Mouse (Mus musculus) midbrain, embryonic 13.5 days (tissue): ENCODE measurements around the gene Ncf1. TPM values are rescaled to one million over a fixed set of nuclear protein-coding genes. Genes with fewer than 3 reads are reported as not detected.

Experiments
- ATAC-seq: fragments of 200-750 bp; cut with Nextera tagmentation; 2 replicates; pipeline ENCODE4 v1.8.0; 2017; ENCODE audit warnings: mild to moderate bottlenecking, moderate TSS enrichment, moderate library complexity
- H3K27ac ChIP-seq: fragments of 300-500 bp; sonication (generic); 2 replicates; pipeline ENCODE4 v1.5.1; 2015; ENCODE audit warnings: inconsistent platforms, mild to moderate bottlenecking, moderate library complexity
- H3K27me3 ChIP-seq: fragments of 300-500 bp; sonication (generic); 2 replicates; pipeline ENCODE4 v1.6.1; 2015; ENCODE audit warnings: mild to moderate bottlenecking, inconsistent platforms
- H3K36me3 ChIP-seq: fragments of 300-500 bp; sonication (generic); 2 replicates; pipeline ENCODE4 v1.6.1; 2015; ENCODE audit warnings: mild to moderate bottlenecking, inconsistent platforms
- H3K4me1 ChIP-seq: fragments of 300-500 bp; sonication (generic); replicated peaks from 2 replicates; pipeline ENCODE4 v1.6.1; 2015; ENCODE audit warnings: inconsistent platforms
- H3K4me2 ChIP-seq: fragments of 300-500 bp; sonication (generic); replicated peaks from 2 replicates; pipeline ENCODE4 v1.6.1; 2015; ENCODE audit warnings: moderate library complexity, mild to moderate bottlenecking, inconsistent platforms
- H3K4me3 ChIP-seq: fragments of 300-500 bp; sonication (generic); replicated peaks from 2 replicates; pipeline ENCODE4 v1.5.1; 2015; ENCODE audit warnings: mild to moderate bottlenecking, inconsistent platforms
- H3K9ac ChIP-seq: fragments of 300-500 bp; sonication (generic); replicated peaks from 2 replicates; pipeline ENCODE4 v1.6.1; 2015; ENCODE audit warnings: mild to moderate bottlenecking, inconsistent platforms
- H3K9me3 ChIP-seq: fragments of 300-500 bp; sonication (generic); 2 replicates; pipeline ENCODE4 v1.6.1; 2016; ENCODE audit warnings: mild to moderate bottlenecking, inconsistent platforms
- WGBS: fragments of 180-500 bp; shearing (Covaris S2); methylation state at CpG from one replicate; pipeline ENCODE4 v1.1.7; 2015; 5-methylcytosine and 5-hydroxymethylcytosine counted together
- polyA plus RNA-seq: library from polyadenylated mRNA; unstranded; fragments of >200 nt; fragmentation: Nextera tagmentation; extraction: Ambion mirVana; gene quantifications from 2 replicates; pipeline ENCODE4 v1.2.1, GENCODE M21; 2015

The Ncf1 gene
- polyA plus RNA-seq, 1 experiment from 2014 or later: 1.6 TPM

- ATAC-seq: no peak
- no peaks in the 10 kb centered on the region for H3K9me3 ChIP-seq
- WGBS: 95% methylated on average over 8 of the region's 8 CpGs
Measured at GRCm38 (mm10) chr5:134170167-134170566, 59.3 kb downstream of the Ncf1 start.

More at GRCm38 (mm10) chr5:134170167-134170566, 59.3 kb downstream of the Ncf1 start:
- Histone ChIP-seq H3K9ac (no peak overlapping the region), H3K4me2 (no peak overlapping the region), H3K27me3 (no peaks in the 10 kb centered on the region), H3K36me3 (peaks cover 30% of the 10 kb centered on the region), H3K4me1 (peaks cover 7% of the 10 kb centered on the region), H3K27ac (no peak overlapping the region), H3K4me3 (no peak overlapping the region)

Other genes starting within 250 kb of the Ncf1 start
- gene Castor2, start 129.9 kb downstream of the Ncf1 start, polyA plus RNA-seq: 25.8 and 27.2 TPM in 2 replicates
- 18.4 and 20.8 TPM in 2 replicates for gene Rcc1l, start 52.9 kb downstream of the Ncf1 start, polyA plus RNA-seq
- gene Gtf2ird2, start 45.6 kb downstream of the Ncf1 start, polyA plus RNA-seq: 15.1 and 15.7 TPM in 2 replicates
- 190 and 191 TPM in 2 replicates for gene Gtf2i, start 85.1 kb upstream of the Ncf1 start, polyA plus RNA-seq
- 89.6 and 96.6 TPM in 2 replicates for gene Gtf2ird1, start 227.1 kb upstream of the Ncf1 start, polyA plus RNA-seq